Mouse (Mus musculus) forelimb bud, embryonic 11.5 days (tissue): ENCODE results near the gene Sacm1l.

Source experiments
- DNase-seq: peaks from one replicate; pipeline ENCODE4 v3.0.0-alpha.2; 2012; ENCODE audit warnings: low read depth, low spot score

The Sacm1l gene

GRCm38 (mm10) chr9:123509638-123510604, 19.6 kb upstream of the Sacm1l start:
- no peak for DNase-seq

- DNase-seq = no peak
These were observed 18.6 kb upstream of the Sacm1l start for GRCm38 (mm10) chr9:123510926-123511325.

DNA sequence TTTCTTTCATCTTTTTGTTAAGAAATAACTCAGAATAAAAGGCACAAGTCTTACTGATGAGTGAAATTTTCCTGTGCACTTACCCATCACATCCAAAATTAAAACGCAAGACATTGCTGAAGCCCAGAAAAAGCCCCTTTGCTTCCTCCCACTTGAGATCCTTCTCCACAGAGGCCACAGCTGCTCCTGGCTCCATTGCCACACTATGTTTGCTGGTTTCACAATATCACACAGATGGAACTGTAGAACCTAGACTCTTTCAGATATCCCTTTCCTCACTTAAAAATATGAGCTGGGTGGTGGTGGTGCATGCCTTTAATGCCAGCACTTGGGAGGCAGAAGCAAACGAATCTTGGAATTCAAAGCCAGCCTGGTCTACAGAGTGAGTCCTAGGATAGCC, 17.1 kb upstream of the Sacm1l start:
- DNase-seq = no peak

DNA sequence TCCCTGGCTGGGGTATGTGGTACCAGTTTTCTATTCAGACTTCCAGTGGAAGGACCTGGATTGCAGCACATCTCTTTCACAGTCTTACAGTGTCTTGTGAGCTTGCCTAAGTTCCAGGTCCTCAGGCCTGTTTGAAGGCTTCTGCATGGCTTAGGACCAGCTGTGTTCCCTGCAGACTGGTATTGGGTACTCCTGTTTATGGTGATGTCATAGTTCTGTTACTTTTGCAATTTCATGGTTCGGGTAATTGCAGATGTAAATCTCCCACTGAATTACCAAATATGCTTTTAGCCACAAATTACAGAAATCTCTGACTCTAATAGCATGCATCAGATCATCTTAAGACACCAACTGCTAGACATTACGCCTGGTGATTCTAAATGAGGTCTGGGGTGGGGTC, 14.5 kb upstream of the Sacm1l start:
- no peak for DNase-seq

- DNase-seq = no peak
These were observed 12.7 kb upstream of the Sacm1l start for GRCm38 (mm10) chr9:123516641-123517385.

DNA sequence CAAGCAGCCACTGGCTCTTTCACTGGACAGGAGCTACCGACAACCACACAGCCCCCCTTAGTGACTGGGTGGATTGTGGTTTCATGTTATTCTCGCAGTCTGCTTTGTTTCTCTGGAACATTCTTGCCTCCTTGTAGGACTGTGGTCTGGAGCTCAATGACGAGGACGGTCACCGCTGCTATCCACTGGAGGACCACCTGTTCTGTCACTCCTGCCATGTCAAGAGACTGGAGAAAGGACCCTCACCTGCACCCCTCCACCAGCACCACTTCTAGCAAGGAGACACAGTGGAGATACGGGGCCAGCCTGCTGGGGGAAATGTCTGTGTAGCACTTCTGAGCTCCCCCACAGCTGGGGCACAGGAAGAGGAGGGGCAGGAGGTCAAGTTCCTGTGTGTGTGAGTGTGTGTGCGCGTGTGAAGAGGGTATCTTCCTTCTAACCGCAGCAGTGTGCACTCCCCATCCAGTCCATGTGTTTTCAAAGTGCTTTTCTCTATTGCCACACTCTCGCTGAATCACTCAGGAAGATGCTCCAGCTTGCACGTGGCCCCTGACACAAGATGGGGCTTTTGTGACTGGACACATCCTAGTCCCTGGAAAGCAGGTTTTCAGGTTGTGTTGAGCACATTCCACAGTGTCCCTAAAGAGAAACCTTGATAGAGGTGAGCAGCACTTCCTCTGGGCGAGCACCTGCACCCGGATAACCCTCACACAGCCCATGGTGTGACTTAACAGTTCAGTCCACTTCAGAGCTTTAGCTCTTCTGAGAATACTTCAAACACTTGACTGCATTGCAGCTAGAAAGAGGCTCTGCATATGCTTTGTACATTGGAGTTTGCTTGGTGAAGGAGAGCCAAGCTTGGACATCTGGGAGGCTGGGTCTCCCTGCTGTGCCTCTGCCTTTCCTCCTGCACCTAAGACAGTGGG, 10.3 kb upstream of the Sacm1l start:
- DNase-seq = no peak

- no peak for DNase-seq
These were observed 8.8 kb upstream of the Sacm1l start for GRCm38 (mm10) chr9:123520735-123521134.

- DNase-seq = peak; percentile 55
These were observed 5.9 kb upstream of the Sacm1l start for GRCm38 (mm10) chr9:123523676-123524075.

- DNase-seq = peak; percentile 70
These were observed 4.5 kb upstream of the Sacm1l start for GRCm38 (mm10) chr9:123525095-123525494.

DNA sequence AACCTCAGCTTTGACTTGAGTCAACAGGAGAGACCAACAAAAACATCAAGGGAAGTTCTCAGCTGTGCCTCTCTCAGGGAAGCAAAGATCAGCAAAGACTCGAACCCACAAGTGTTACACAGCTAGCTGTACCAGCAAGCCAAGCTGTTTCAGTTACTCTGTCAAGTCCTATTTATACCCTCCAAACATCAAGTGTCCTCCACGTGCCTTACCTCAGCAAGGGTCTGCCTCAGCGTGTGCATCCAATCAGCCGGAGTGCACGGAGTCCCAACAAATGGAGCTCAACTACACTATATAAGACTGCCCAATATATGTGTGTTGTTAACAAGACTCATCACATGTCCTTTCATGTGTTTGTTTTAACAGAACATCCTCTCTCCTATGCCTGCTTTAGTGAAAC, 3.1 kb upstream of the Sacm1l start:
- DNase-seq = no peak

DNA sequence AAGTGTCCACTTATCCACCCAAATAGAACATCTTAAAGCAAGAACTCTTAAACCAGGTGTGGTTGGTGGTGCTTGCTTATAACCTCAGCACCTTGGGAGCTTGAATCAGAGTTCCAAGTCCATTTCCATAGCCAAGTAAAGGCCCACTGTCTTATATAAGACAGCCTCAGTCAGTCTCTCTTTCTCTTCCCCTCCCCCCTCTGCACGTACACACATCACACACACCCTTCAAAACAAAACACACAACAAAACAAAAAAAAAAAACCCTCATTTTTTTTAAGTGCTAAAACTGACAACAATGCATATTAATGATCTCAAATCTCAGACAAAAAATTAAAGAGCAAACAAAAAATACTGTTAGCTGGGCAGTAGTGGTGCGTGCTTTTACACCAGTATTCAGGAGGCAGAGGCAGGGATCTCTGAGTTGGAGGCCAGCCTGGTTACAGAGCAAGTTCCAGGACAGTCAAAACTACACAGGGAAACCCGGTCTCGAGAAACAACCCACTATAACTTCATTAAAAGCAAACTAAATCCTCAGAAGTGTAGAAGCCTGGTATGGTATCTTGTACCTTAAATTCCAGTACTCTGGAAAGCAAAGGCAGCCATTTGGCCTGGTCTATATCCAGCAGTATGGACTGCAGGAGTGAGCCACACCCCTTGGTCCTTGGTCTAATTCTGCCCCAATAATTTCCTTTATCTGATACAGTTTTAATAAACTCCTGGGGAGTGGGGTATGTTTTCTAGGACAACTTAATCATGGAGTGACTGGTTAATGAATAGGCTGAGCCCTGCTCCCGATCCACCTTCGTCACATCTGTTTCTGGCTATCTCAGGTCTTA, 1.3 kb upstream of the Sacm1l start:
- no peak for DNase-seq

DNA sequence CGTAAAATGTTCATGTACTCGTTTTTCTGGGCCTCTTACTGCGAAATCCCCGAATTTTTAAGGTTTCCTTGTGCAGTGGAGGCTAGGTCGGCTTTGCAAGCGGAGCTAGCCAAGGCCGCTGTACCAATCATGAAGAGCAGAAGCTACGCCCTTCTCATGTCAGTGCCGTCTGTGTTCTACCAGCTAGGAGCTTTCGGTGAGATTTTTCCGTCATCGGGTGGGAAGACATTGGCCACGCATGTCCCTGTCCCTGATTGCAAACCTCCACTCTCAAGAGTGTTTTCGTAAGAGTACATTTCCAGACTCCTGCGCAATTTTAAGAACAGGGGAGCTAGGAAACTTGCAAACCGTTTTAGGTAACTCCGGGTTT, 648 bp upstream of the Sacm1l start:
- DNase-seq = no peak

DNA sequence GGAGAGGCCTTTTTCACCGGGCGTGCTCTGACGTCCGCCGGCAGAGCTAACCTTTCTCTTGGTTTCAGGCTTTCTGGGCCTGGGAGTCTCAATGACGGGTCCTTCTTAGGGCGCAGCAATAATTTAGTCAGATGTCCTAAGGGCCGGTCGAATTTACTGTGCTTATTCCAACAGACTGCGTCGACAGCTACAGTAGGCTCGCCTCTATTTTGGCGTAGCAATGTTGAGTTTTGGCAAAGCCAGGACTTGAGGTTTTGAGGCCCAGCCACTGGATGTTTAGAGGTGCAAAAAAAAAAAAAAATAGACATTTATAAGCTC, 558 bp downstream of the Sacm1l start:
- peak; percentile 41 for DNase-seq

DNA sequence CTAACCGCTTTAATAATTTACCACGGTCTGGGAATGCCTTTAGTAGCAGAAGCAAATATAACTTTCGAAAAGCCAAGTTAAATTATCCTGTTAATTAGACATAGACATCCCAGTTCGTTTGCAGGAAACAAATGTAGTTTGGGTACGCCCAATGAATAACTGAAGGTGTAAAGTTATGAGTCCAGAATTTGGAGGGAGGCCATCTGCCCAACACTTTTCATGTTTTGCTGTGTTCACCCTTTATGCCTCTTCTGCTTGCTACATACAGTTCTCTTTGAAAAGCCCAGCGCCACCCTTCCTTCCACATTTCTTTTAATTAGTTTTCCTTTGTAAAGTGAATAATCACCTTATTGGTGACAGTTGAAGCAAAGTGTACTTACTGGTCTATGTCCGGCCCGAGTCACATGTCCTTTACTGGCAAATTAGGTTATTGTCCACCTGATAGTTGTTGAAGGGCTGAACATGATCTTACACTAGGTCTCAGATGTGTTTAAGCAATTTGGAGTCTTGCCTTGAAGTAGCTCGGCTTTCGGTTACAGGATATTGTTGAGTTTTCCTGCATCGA, 1.1 kb downstream of the Sacm1l start:
- no peak for DNase-seq

- no peak for DNase-seq
These were observed 1.7 kb downstream of the Sacm1l start for GRCm38 (mm10) chr9:123531234-123531633.

- DNase-seq = no peak
These were observed 7.1 kb downstream of the Sacm1l start for GRCm38 (mm10) chr9:123536613-123537012.

DNA sequence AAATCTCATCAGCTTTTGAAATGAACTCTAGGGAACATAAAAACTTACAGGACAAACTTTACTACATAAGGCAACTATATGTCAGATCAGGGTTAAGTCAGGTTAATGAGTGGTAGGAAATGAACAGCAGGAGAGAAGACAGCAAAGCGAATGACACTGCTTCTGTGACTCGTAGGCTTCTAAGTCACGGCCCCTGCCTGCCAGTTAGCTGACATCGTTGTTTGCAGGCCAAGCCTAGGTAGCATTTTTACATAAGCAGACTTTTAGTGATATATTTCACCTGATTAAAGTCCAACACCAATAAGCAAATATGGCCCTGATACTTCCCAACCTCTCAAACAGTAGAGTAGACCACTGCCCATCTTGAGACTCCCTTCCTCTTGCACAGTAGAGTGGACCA, 8.6 kb downstream of the Sacm1l start:
- no peak for DNase-seq

- DNase-seq = no peak
These were observed 9.5 kb downstream of the Sacm1l start for GRCm38 (mm10) chr9:123539093-123539492.

DNA sequence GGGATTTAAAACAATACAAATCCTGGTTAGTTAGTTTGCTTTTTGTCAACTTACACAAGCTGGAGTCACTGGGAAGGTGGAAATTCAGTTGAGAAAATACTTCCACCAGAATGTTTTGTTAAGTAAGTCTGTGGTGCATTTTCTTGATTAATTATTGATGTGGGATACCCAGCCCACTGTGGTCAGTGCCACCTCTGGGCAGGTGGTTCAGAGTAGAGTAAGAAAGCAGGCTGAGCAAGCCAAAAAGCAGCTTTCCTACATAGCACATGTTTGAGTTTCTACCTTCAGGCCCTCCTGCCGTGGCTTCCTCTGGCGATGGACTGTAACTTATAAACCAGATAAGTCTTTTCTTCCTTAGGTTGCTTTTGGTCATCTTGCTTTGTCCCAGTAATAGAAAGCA, 10.3 kb downstream of the Sacm1l start:
- DNase-seq = no peak

DNA sequence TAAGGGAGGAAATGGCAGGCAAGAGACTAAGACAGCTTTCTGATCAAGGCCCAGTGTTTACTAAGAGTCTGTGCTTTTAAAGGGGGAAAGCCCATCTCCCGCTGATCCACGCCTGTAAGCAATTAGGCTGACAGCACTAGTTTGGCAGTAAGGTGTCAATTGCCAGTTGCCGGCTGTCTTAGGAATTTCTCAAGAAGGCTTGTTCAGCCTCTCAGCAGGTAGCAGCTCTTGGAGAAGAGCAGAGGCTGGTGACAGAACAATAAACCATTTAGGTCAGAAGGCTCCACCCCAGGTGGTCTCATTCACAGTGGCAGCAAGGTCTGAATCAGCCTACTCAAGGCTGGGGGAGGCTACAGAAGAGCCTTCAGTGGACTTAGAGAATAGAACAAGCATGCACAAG, 25.0 kb downstream of the Sacm1l start:
- DNase-seq = peak; percentile 59
